Mouse (Mus musculus) liver, embryonic 12.5 days (tissue): ENCODE results near the gene Otol1. TPM values are rescaled to one million over a fixed set of nuclear protein-coding genes. Genes with fewer than 3 reads are reported as not detected.

Source experiments
- ATAC-seq: fragments of 200-750 bp; cut with Nextera tagmentation; 2 replicates; pipeline ENCODE4 v1.8.0; 2017; ENCODE audit warnings: moderate number of reproducible peaks, mild to moderate bottlenecking, moderate library complexity
- H3K27ac ChIP-seq: fragments of 300-500 bp; sonication (generic); 2 replicates; pipeline ENCODE4 v1.5.1; 2016; ENCODE audit warnings: mild to moderate bottlenecking
- H3K27me3 ChIP-seq: fragments of 300-500 bp; sonication (generic); replicated peaks from 2 replicates; pipeline ENCODE4 v1.6.1; 2016; ENCODE audit warnings: mild to moderate bottlenecking, moderate library complexity
- H3K36me3 ChIP-seq: fragments of 300-500 bp; sonication (generic); 2 replicates; pipeline ENCODE4 v1.6.1; 2016; ENCODE audit warnings: mild to moderate bottlenecking, moderate library complexity
- H3K4me1 ChIP-seq: fragments of 300-500 bp; sonication (generic); 2 replicates; pipeline ENCODE4 v1.6.1; 2016
- H3K4me2 ChIP-seq: fragments of 300-500 bp; sonication (generic); 2 replicates; pipeline ENCODE4 v1.6.1; 2016; ENCODE audit warnings: mild to moderate bottlenecking, moderate library complexity
- H3K4me3 ChIP-seq: fragments of 300-500 bp; sonication (generic); 2 replicates; pipeline ENCODE4 v1.5.1; 2016; ENCODE audit warnings: mild to moderate bottlenecking, moderate library complexity
- H3K9ac ChIP-seq: fragments of 300-500 bp; sonication (generic); 2 replicates; pipeline ENCODE4 v1.6.1; 2016; ENCODE audit warnings: mild to moderate bottlenecking, moderate library complexity
- H3K9me3 ChIP-seq: fragments of 300-500 bp; sonication (generic); replicated peaks from 2 replicates; pipeline ENCODE4 v1.6.1; 2016; ENCODE audit warnings: mild to moderate bottlenecking, moderate library complexity
- WGBS: fragments of 180-500 bp; shearing (Covaris S2); methylation state at CpG from one replicate; pipeline ENCODE4 v1.1.7; 2016; ENCODE audit not compliant: insufficient replicate concordance; 5-methylcytosine and 5-hydroxymethylcytosine counted together
- polyA plus RNA-seq: library from polyadenylated mRNA; unstranded; fragments of >200 nt; fragmentation: Nextera tagmentation; extraction: Ambion mirVana; gene quantifications from 2 replicates; pipeline ENCODE4 v1.2.1, GENCODE M21; 2016

Otol1 gene
- not detected in 2 replicates for polyA plus RNA-seq

DNA sequence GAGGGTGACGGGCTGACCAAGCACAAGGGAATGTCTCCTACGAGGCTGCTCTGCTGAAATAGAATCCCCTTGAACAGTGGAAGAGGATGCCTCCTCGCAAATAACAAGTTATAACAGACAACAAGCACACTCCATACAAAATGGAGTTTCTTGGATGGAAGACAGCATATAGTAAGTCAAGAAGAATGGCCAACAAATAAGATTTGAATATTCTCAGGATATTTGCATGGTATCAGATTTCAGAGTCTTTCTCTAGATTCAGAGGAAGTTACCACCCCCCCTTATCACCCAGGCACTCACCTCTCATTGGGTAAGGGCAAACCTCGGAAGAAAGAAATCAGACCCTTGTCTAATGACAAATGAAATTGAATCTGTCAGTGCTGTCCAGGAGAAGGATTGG is at the start of gene Otol1:
Otol1 (plus strand) TSS at position 301 of the 400 bp plus-strand sequence.
- H3K36me3 ChIP-seq: no peaks in the 10 kb centered on the region
- no peak within 1 kb of the TSS for H3K27ac ChIP-seq
- no peaks in the 10 kb centered on the region for H3K4me1 ChIP-seq
- 48% methylated on average over 4 of the region's 4 CpGs for WGBS
- no peaks in the 10 kb centered on the region for H3K9me3 ChIP-seq
- no peak within 1 kb of the TSS for H3K4me2 ChIP-seq
- no peak for ATAC-seq
- no peak within 1 kb of the TSS for H3K9ac ChIP-seq
- H3K4me3 ChIP-seq: no peak within 1 kb of the TSS
- no peaks in the 10 kb centered on the region for H3K27me3 ChIP-seq

DNA sequence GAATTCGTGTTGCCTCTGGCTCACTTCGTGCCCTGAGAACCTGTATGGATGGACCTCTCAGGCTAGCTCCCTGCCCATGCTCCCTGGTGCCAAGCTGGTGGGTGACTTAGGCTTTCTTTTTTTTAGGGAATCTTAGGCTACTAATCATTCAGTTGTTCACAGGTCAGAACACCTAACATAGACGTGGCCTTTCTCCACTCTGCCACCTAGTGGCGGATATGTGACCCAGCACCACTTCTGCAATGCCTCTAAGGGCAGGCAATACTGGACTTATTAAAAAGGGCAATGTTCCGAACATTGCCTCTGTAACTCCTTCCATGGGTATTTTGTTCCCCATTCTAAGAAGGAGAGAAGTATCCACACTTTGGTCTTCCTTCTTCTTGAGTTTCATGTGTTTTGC is 45.2 kb upstream of the Otol1 start:
- H3K9ac ChIP-seq: no peak overlapping the region
- WGBS: 48% methylated on average over 5 of the region's 5 CpGs
- H3K4me1 ChIP-seq: no peaks in the 10 kb centered on the region
- H3K27ac ChIP-seq: no peak overlapping the region
- no peak overlapping the region for H3K4me3 ChIP-seq
- H3K27me3 ChIP-seq: no peaks in the 10 kb centered on the region
- no peaks in the 10 kb centered on the region for H3K36me3 ChIP-seq
- no peak for ATAC-seq
- H3K4me2 ChIP-seq: no peak overlapping the region
- H3K9me3 ChIP-seq: no peaks in the 10 kb centered on the region

DNA sequence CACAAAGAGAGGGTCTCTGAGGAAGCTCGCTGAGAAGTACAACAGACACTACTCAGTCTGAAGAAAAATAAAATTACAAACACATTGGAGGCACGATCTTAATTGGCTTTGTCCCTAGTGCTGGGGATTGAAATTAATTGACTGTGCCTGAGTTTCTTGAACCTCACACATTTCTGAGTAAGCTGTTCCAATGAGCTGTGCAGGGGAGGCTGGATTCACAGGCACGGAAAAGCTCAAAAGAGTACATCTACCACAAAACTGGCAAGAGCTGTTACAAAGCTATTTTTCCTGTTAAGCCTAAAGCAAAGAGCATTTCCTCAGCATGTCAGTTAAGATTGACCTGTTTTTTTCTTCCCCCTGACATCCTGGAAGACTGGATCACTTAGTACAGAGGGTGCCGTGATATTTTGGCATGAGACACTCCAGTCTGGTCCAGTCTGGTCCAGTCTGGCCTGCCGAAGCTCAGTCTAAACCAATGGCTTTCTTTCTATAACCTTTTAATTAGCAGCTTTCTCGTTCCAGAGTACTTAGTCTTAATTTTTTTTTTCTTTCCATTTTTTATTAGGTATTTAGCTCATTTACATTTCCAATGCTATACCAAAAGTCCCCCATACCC is 35.8 kb upstream of the Otol1 start:
- Histone ChIP-seq H3K9ac (no peak overlapping the region), H3K9me3 (no peaks in the 10 kb centered on the region), H3K27me3 (no peaks in the 10 kb centered on the region), H3K4me3 (no peak overlapping the region), H3K4me1 (no peaks in the 10 kb centered on the region), H3K27ac (no peak overlapping the region), H3K4me2 (no peak overlapping the region), H3K36me3 (no peaks in the 10 kb centered on the region)
- no peak for ATAC-seq
- 60% methylated on average over 6 of the region's 6 CpGs for WGBS

DNA sequence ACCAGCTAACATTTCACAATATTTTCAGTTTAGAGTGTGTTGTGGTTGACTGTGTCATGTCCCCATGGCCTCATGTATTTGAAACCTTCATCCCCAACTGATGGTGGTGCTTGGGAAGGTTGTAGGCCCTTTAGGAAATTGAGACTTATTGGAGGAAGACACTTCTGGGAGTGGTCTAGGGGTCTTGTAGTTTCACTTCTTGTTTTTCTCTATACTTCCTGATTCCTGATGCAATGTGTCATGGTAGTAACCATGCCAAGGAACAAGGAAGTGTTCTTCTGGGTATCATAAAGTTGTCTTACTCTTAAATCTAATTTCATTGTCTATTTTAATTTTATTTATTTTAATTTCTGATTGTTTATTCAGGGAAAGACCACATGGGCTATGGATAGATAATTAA is 29.3 kb upstream of the Otol1 start:
- Histone ChIP-seq H3K4me1 (no peaks in the 10 kb centered on the region), H3K27ac (no peak overlapping the region), H3K4me3 (no peak overlapping the region), H3K9ac (no peak overlapping the region), H3K9me3 (no peaks in the 10 kb centered on the region), H3K27me3 (no peaks in the 10 kb centered on the region), H3K4me2 (no peak overlapping the region), H3K36me3 (no peaks in the 10 kb centered on the region)
- ATAC-seq: no peak

DNA sequence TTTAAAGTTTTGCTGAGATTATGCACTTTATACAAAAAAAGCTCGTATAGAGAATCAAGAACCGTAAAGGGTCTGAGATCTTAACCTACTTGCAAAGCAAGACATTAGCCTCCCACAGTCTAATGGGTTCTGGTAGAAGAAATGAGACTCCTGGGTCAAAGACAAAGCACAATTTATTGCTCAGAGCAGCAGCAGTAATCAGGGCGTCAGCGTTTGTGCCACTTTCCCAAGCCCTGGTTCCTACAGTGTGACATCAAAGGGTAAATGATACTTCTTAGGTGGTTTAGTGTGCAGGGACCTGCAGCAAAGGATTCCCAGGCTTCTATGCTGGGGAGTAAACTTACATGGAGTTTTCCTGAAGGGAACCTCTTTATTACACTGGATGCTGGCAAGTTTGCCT is 13.6 kb upstream of the Otol1 start:
- ATAC-seq: no peak
- H3K4me3 ChIP-seq: no peak overlapping the region
- no peak overlapping the region for H3K4me2 ChIP-seq
- H3K27ac ChIP-seq: no peak overlapping the region
- no peak overlapping the region for H3K9ac ChIP-seq
- no peaks in the 10 kb centered on the region for H3K4me1 ChIP-seq
- no peaks in the 10 kb centered on the region for H3K27me3 ChIP-seq
- H3K9me3 ChIP-seq: no peaks in the 10 kb centered on the region
- H3K36me3 ChIP-seq: no peaks in the 10 kb centered on the region
- WGBS: 69% methylated on average over 4 of the region's 4 CpGs

DNA sequence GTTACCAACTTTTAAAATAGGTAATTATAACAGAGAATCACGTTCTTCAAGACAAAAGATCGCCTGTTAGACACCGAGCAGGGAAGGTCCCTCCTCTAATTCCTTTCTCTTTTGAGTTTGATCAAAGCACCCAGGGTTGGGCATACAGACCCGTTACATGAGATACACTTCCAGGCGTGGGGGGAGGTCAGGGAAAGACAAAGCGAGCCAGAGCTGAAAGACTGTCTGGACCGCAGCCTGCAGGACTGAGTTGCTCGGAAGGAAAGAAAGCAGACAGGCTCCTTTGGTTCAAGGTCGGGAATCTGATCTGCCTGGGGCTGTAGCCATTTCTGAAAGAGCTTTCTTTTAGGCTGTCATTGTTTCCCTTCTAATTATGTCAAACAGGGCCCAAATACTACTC is 5.9 kb upstream of the Otol1 start:
- Histone ChIP-seq H3K4me3 (no peak overlapping the region), H3K4me2 (no peak overlapping the region), H3K36me3 (no peaks in the 10 kb centered on the region), H3K9me3 (no peaks in the 10 kb centered on the region), H3K27ac (no peak overlapping the region), H3K9ac (no peak overlapping the region), H3K27me3 (no peaks in the 10 kb centered on the region), H3K4me1 (no peaks in the 10 kb centered on the region)
- WGBS: 56% methylated on average over 9 of the region's 9 CpGs
- no peak for ATAC-seq

DNA sequence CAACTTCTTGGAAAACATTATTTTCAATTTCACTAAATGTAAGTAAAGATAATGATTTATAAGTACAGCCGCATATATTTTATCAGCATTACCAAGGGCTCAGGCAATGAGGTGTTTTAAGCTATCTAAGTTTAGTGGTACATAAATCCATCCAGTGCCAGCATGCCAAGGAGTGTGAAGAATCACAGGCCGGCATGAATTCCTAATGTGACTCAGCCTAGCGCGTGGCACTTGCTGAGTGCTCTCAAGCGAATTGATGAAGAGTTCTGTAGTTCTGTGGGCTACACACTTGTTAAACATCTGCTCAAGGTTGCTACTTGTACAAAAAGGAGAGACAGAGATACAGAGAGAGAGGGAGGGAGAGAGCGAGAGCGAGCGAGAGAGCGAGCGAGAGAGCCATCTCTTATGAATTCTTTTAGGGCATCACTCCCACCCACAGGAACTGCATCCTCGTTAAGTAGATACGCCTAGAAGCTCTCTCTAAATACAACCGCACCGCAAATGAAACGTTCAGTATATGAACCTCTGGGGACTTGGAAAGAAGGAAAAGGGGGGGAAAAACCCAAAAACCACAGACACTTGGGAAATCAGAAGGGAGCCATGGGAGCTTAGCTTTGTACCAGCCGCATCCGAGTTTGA is 4.2 kb upstream of the Otol1 start:
- no peak for ATAC-seq
- Histone ChIP-seq H3K9ac (no peak overlapping the region), H3K9me3 (no peaks in the 10 kb centered on the region), H3K4me2 (no peak overlapping the region), H3K27me3 (no peaks in the 10 kb centered on the region), H3K27ac (no peak overlapping the region), H3K4me1 (no peaks in the 10 kb centered on the region), H3K4me3 (no peak overlapping the region), H3K36me3 (no peaks in the 10 kb centered on the region)
- 68% methylated on average over 17 of the region's 17 CpGs for WGBS

DNA sequence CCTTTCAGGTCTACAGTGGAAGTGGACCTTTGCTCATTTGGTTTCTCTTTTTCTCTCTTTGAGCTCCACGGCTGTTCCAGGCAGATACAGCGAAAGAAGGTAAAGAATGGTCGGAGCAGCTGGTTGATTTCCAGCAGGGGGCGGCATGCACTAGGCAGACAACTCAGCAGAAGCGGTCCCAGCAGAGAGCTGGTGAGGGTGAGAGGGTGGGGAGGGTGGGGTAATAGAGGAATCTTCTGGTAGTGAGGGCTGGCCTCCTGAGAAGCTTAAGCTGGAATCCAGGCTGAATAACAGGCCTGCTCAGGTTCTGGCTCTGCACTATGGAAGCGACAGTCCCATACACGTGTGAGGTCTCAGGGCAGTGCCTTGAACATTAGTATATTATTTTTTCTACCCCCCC is 3.5 kb upstream of the Otol1 start:
- no peak for ATAC-seq
- Histone ChIP-seq H3K9ac (no peak overlapping the region), H3K4me1 (no peaks in the 10 kb centered on the region), H3K4me2 (no peak overlapping the region), H3K4me3 (no peak overlapping the region), H3K36me3 (no peaks in the 10 kb centered on the region), H3K9me3 (no peaks in the 10 kb centered on the region), H3K27me3 (no peaks in the 10 kb centered on the region), H3K27ac (no peak overlapping the region)
- WGBS: 37% methylated on average over 7 of the region's 7 CpGs

DNA sequence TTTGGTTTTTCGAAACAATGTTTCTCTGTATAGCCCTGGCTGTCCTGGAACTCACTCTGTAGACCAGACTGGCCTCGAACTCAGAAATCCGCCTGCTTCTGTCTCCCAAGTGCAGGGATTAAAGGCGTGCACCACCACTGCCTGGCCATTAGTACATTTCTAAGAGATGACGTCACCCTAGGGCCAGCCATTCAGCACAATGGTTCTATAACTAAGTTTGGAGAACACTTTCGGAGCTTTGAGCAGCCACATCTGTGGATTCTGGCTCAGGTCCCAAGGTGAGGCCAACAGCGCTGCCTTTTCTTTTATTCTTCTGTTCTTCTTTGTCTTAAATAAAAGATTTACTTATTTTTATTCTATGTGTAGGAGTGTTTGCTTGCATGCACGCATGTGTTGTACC is 3.0 kb upstream of the Otol1 start:
- Histone ChIP-seq H3K36me3 (no peaks in the 10 kb centered on the region), H3K4me1 (no peaks in the 10 kb centered on the region), H3K9ac (no peak overlapping the region), H3K27ac (no peak overlapping the region), H3K4me2 (no peak overlapping the region), H3K27me3 (no peaks in the 10 kb centered on the region), H3K4me3 (no peak overlapping the region), H3K9me3 (no peaks in the 10 kb centered on the region)
- WGBS: 68% methylated on average over 8 of the region's 8 CpGs
- ATAC-seq: no peak

DNA sequence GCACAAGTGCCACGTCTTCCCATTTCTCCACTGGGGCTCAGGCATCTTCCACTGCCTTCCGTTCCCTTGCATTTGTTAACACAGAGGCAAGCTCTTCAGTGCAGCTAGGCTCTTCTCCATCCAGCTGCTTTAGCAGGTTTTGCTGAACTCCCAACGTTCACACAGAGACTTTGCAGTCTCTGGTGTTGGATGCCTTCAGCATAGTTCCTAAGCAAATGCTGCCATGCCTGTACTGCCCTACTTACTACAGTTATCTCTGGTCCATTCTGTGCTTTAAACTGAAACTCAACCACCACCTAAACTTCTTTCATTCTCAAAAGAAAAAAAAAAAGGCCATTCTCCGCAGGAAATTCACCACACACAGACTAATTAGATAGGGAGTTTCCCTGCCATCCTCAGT is 5.2 kb downstream of the Otol1 start:
- no peaks in the 10 kb centered on the region for H3K4me1 ChIP-seq
- WGBS: 62% methylated on average over 4 of the region's 4 CpGs
- H3K9me3 ChIP-seq: no peaks in the 10 kb centered on the region
- ATAC-seq: no peak
- no peaks in the 10 kb centered on the region for H3K27me3 ChIP-seq
- H3K4me3 ChIP-seq: no peak overlapping the region
- H3K9ac ChIP-seq: no peak overlapping the region
- H3K4me2 ChIP-seq: no peak overlapping the region
- no peaks in the 10 kb centered on the region for H3K36me3 ChIP-seq
- H3K27ac ChIP-seq: no peak overlapping the region

DNA sequence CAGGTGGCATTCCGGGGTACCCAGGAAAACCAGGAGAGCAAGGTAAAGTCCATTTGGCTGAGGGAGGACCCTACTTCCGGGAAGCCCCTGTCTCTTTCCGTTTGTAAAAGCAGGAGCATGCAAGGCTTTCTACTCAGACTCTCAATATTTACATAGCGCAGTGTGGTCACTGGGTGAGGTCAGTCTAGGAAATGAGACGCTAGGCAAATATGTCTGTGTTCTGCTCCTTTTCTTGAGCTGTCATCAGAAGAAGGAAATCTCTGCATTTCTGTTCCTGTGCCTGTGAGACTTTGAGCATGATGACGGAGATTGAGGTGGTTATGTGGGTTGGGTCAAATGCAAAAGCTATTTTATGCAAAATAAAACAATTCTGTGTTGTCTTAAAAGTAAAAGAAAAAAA is 19.2 kb downstream of the Otol1 start:
- Histone ChIP-seq H3K4me3 (no peak overlapping the region), H3K27ac (no peak overlapping the region), H3K4me2 (no peak overlapping the region), H3K9me3 (no peaks in the 10 kb centered on the region), H3K36me3 (no peaks in the 10 kb centered on the region), H3K27me3 (no peaks in the 10 kb centered on the region), H3K9ac (no peak overlapping the region), H3K4me1 (no peaks in the 10 kb centered on the region)
- WGBS: 59% methylated on average over 6 of the region's 6 CpGs
- ATAC-seq: no peak

DNA sequence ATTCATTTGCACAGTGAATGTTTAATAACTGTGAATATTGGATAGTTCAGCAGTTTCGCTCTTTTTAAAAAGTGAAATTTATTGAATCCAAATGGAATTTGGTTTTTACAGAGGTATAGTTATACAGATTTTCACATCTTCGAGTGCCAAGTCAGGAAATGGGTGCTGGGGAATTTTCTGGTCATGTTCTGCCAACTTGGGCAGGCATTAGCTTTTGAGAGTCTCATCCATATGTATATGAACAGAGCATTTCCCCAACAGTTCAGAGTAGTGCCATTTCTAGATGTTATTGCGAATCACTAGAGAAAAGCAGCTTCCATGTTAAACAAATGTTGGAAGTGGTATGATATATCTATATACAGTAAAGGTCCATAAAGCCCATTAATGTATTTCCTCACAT is 21.8 kb downstream of the Otol1 start:
- no peak for ATAC-seq
- Histone ChIP-seq H3K4me1 (no peaks in the 10 kb centered on the region), H3K27ac (no peak overlapping the region), H3K4me2 (no peak overlapping the region), H3K27me3 (no peaks in the 10 kb centered on the region), H3K4me3 (no peak overlapping the region), H3K36me3 (no peaks in the 10 kb centered on the region), H3K9ac (no peak overlapping the region), H3K9me3 (no peaks in the 10 kb centered on the region)
- WGBS: 64% methylated on average over 3 of the region's 3 CpGs

DNA sequence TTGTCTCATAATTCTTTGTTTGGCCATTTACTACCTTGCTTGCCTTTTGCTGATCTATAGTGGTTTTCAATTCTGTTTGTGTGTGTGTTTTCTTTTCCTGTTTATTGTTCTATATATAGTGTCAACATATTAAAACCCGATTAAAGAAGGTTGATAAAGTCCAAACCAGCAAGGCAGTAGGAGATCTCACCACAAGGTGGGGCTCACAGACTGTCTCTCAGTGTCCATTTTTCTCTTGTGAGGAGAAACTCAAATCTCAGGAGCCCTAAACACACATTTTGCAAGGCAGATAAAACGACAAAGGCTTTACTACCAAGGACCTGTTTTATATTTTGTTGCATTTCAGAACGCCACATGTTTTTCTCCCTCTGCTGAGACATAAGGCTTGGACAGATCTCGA is 28.2 kb downstream of the Otol1 start:
- H3K27ac ChIP-seq: no peak overlapping the region
- no peak overlapping the region for H3K4me3 ChIP-seq
- WGBS: 47% methylated on average over 4 of the region's 4 CpGs
- no peaks in the 10 kb centered on the region for H3K9me3 ChIP-seq
- no peaks in the 10 kb centered on the region for H3K36me3 ChIP-seq
- H3K4me1 ChIP-seq: no peaks in the 10 kb centered on the region
- H3K27me3 ChIP-seq: no peaks in the 10 kb centered on the region
- no peak overlapping the region for H3K9ac ChIP-seq
- no peak overlapping the region for H3K4me2 ChIP-seq
- no peak for ATAC-seq
